Mouse (Mus musculus): ENCODE data around the gene Serf1.
"Not testable (repeated sequence)": the region's sequence is repeated elsewhere in the genome, so short reads cannot be mapped to it uniquely, and the experiment has no call there.

Serf1 gene

DNA sequence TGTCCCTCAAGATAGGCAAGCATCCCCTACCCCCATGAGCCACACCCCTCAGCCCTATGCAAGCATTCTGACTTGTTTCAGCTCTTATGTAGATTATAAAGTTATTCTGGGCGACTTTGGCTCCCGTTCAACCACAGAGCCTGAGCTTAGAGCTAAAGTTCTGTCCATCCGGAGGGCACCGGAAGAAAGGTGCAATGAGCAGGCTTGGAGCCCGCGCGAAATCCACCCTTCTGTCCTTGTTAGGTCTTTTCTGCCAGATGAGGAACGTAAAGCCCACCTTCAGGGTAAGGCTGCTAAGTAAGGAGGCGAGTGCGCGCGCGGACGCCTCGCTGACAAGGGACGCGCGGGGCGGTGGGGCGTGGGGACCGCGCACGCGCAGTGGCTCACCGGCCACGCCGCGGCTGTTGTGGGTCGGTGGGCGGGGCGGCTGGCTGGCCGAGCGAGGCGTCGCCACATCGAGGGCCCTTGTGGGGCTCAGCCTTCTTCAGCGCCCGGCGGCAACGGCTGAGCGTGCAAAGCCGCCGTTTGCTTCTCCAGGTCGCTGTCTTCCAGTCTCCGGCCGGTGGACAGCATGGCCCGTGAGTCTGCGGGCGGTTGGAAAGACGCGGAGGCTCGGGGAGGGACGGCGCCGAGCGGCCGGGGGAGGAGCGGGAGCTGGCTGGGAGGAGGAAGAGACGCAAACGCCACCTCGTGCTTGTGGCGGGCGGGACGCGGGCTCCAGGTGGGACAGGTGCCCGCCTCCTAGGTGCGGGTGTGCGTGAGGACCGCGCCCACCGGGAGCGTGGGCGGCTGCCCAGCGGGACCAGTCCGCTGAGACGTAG lies at the start of gene Serf1:
Gene Serf1, plus strand, starts transcription at position 361 of the 821 bp plus-strand sequence.
- DNase-seq (ENCODE audit: low read depth, low spot score), result no peak

DNA sequence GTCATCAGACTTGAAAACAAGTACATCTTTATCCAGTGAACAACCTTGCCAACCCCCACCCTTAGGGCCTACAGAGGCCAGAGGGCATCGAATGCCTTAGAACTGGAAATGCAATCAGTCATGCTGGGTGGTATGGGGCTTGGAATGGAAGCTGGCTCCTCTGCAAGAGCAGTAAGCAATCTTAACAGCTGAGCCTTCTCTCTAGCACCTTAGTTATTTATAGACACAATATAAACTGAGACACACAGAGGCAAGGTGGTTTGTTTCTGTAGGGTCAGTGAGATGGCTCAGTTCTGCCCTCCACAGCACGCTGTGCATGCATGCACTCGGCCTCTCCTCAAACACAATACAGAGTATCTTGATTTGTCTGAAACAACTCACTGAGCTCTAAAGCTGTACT lies 43.9 kb upstream of the Serf1 start:
- DNase-seq (ENCODE audit: low read depth, low spot score), result no peak

DNA sequence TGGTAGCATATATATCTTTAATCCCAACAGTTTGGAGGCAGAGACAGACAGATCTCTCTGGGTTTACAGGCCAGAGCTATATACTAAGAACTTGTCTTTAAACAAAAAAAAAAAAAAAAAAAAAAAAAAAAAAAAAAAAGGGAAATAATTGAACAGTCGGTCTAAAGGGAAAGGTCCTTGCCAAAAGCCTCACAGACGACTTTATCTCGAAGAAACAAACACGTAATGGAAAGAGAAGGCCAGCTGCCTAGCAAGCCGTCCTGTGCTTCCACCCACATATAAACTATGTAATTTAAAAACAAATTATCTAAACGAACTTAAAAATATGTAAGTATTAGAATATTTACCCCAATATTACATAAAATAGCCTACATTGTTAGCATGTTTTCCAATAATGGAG lies 40.0 kb upstream of the Serf1 start:
- DNase-seq (ENCODE audit: low read depth, low spot score), result no peak

DNA sequence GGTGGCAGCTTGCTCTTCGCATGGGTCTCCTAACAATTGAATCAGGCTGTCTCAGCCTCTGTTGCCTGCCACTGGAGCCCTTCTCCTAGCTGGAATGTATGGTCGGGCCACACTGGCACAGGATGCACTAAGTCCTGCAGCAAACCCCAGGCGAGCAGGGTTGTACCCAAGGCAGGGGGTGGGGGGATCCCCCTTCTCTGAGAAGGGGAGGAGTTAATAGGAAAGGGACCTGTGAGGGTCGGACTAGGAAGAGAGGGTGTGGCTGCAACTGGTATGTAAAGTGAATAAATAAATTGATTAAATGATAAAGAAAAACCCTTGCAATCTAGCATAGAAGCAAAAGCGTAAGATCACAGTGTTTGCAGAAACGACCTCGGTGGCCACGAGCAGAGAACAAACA lies 36.3 kb upstream of the Serf1 start:
- no peak for DNase-seq (ENCODE audit: low read depth, low spot score)

DNA sequence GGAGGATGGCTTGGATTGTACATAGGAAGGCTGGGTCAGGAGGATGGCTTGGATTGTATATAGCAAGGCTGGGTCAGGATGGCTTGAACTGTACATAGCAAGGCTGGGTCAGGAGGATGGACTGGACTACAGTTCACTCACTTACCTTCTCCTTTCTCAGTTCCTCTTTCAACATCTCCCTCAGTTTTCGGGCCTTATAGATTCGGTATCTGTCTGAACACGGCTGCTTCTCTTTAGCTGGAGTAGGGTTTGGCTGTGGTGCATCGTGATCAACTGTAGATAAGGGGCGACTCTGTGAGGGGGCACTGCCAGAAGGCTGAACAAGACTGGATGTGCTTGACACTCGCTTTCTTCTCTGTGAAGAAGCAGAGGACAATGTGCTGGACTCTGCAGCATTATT lies 9.0 kb upstream of the Serf1 start:
- no peak for DNase-seq (ENCODE audit: low read depth, low spot score)

DNA sequence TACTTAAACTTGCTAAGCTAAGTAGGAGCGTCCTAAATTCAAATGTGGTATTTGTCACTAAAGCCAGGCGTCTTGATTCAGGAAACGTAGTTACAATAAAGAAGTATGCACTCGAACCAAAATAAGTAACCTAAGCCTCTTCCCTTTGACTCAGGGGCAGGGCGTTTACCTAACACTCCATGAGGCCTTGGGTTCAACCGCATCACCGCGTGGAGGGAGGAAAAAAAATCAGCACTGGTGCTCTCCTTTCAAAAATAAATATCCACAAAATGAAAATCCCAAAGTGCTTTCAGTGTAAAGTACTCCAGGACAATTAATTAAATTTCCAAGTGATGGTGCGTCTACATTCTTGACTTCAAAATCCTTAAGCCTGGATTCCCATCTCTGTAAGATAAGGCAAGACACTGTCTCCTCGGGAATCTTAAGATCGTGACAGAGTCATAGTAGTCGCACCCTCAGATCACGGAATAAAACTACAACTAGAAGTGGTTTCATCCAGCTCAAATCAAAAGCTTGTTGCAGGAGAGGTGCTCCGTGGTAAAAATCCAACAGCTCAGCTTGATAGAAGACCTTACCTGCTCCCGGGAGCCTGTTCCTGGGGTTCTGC lies 4.7 kb upstream of the Serf1 start:
- peak; percentile 27 for DNase-seq (ENCODE audit: low read depth, low spot score)

DNA sequence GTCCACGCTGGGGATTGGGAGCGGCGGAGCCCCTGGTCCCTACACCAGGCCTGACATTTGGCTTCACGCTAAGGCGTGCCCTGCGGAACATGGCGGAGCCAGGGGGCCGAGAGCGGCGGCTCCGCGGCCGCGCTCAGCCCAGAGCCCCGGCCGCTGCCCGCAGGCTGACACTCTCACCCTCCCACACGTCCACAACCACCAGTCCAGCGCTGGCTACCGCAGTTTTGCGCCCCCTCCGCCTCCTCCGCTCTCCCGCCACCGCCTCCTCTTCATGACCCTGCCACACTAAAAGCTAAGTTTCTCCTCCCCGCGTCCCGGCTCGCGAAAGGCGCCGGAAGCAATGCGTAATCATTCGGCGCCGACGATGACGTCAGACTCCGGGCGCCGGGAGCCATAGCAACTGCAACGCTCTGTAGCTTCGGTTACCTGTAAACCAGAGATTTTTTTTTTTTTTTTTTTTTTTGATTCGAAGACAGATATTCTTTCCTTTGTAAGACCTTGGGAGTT lies 4.0 kb upstream of the Serf1 start, which contains the start of gene Bdp1:
Gene Bdp1, minus strand, starts transcription at position 323 of the 507 bp plus-strand sequence.
- peak; percentile 85 for DNase-seq (ENCODE audit: low read depth, low spot score)

DNA sequence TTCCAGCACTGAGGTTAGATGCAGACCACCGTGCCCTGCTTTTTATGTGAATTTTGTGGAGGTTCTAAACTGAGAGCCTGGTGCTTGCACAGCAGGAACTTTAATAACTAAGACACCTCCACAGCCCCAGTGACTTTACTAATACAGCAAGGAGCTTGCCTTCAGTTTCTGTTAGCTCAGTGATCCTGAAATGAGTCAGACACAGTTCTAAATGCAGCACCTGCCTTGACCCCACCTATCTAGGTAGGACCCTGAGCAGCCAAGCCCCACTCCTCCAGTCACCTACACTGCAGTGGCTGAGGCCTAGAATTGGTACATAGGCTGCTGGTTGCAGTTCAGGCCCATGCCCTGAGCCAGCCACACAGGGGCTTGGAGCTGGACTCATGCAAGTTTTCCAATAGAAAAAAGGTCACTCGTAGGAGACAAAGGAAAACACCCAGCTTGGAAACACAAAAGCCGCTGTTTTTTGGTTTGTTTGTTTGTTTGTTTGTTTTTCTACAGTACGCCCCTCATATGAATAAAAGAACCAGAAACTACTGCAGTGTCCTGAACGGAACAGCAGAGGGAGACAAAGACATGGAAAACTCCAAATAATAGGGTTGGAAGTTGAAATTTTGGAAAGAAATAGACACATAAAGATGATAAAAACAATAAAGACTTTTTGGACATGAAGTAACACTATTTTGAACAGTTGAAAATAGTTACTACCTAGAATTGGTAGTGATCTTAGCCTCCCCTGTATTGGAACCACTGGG lies 4.6 kb downstream of the Serf1 start:
- DNase-seq (ENCODE audit: low read depth, low spot score), result no peak

DNA sequence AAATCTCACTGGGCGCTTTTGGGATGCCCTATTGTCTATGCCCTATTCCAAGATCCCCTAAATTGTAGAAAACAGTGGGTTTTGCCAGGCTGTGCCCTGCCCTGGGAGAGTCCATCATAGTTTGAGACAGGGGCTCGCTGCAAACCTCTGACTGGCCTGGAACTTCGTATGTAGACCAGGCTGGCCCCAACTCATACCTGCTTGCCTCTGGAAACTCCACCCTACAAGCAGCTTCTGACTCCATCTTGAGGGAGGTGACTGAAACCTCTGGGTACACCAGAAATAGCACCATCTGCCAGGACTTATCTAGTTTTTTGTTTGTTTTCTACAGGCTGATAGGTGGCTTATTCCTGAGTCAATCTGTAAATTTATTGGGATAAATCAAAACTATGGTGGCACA lies 16.2 kb downstream of the Serf1 start:
- no peak for DNase-seq (ENCODE audit: low read depth, low spot score)

DNA sequence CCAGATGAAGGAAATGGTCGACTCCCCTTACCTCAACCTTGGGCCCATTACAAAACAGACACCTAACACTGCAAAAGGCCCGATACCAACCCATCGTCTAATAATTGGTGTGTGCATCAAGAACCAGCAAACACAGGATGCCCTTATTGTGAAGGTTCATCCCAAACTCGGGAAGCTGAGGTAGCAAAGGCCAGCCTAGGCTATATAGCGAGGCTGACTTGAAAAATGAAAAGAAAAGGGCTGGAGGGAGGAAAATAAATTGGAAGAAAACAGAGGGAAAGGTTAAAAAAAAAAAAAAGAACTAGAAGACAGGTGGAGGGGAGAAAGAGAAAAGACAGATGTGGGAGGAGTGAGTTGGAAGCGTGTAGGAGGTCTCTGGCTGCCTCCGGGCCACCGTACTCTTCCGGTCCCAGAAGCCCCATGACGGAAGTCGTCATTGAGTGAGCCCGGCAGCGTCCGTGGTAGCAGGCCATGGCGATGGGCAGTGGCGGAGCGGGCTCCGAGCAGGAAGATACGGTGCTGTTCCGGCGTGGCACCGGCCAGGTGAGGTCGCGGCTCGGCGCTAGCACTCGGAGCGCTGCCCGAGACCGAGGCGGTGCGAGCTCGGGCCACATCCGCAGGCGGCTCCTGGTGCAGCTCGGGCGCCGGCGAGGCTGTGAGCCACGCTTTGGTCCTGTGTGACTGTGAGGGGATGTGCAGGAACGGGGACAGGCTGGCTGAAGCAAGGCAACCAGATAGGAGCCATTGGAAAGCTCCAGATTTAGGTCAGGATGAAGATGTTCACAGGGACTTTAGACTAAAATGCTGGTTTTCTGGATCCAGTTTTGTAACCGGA lies 16.8 kb downstream of the Serf1 start, which contains the start of gene Smn1:
Gene Smn1, plus strand, starts transcription at position 430 of the 835 bp plus-strand sequence.
- DNase-seq (ENCODE audit: low read depth, low spot score), result peak; percentile 71

DNA sequence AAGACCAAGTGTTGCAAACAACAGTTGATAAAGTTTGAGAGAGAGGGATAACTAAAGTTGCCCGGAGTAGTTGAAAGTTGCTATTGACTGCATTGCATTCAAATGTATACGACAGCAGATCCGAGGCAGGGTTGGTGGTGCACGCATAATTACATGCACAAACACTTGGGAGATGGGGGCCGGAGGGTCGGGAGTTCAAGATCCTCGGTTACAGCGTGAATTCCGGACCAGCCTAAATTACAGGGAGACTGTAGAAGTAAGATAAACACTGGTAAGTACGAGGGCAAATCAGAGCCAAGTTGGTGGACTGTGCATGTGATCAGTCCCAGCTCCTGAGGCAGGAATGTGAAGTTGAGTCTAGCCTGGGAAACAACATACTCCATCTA lies 17.4 kb downstream of the Serf1 start:
- no peak for DNase-seq (ENCODE audit: low read depth, low spot score)

DNA sequence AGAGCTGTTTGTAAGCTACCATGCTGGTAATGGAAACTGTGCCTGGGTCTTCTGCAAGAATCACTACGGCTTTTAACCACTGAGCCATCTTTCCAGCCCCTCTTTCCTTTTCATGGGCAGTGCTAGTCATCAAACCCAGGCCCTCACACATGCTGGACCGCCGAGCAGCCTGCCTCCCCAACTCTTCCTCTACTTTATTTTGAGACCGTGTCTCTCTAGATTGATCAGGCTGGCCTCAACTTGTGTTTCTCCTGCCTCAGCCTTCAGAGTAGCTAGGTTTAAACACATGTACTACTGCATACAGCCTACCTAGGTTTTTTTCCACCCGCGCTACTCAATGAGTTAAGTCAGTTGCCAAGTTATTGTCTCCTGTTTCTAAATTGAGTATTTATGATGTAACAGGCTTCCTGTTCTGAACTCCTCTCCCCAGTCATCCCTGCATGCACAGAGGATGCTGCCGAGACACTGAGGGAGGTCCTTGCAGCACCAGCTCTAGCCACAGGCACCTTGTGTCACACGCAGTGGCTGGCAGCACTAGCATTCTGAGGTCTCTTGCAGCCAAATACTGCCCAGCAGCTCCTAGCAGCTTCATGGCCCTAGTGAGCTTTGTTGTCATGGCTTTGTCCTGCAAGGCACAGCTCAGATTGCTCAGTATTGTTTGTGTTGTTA lies 34.0 kb downstream of the Serf1 start:
- DNase-seq (ENCODE audit: low read depth, low spot score), result no peak

DNA sequence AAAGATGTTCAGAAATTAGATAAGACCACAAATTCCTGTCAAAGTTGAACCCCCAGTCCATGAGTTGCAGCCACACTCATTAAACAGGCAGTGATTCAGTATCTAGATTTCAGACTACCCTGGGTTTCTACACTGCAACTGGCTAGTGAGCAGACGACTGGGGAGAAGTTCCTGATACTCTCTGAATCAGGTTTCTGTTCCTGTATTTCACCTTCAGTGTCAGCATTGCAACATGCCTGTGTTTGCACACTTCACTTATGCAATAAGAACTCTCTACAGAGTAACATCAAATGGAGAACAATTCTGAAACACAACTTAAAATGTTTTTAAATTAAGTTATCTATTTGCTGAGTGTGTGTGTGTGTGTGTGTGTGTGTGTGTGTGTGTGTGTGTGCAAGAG lies 44.8 kb downstream of the Serf1 start:
- DNase-seq (ENCODE audit: low read depth, low spot score), result no peak

DNA sequence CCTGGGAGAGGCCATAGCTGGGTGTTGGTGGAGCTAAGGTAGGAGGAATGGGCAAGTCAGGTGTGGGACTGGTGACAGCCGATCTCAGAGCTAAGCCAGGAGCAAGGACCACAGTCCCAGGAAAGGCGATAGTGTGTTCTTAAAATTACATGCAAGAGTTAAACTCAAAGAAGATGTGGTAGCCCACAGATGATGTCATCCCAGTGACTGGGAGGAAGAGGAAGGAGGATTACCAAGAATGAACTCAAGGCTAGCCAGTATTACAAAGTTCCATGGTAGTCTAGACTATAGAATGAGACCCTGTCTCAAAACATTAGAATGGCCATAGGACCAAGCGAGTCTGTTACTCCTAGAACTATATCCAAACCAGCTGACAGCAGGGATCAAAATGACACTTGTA lies 48.8 kb downstream of the Serf1 start:
- DNase-seq (ENCODE audit: low read depth, low spot score), result no peak

DNA sequence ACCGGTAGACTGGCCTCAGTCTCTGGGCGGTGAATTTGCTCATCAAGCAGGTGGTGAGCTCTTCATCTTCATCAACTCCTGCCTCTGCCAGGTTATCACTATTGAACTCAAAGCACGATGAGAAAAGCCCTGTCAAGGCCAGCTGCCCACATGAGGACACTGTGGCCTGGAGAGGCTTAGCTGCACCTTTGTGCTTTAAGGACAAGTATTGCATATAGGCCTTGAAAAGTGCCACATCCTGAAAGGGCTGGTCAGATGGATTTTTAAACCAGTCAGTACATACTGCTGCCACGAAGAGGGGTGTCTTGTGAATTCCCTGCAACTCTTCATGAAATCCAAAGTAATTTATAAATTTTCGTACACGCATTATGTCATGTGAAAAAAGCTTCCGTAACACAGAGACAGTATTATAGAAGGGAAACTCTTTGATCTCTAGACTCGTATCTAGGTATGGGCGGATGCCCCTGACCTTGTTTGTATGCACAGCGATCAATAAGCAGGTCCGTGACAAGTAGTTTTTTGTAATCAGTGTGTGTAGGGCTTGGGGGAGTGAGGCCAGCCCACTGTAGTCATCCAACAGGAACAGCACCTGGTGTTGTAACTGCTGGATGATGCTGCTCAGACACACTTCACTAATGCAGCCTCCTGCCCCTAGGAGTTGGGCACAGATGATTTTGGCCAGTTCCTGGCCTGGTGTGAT lies 53.5 kb downstream of the Serf1 start:
- not testable (repeated sequence) for DNase-seq (ENCODE audit: low read depth, low spot score)

DNA sequence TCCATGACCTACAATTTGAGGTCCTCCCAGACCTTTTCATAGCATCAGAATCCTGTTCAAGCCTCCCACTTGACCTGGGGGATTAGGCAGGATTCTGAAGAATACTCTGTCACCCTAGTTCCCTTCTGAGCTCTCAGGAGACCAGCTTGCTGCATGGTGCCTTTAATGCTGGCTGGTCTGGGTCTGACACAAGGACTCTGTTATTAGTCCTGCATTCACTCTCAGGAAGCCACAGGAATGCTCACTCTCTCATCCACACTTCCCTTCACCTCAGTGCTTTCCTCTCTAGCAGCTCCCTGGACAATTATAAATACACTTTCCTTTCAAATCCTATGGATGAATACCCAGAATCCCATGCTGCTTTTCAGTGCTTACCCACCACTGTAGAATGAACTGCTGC lies 54.7 kb downstream of the Serf1 start:
- not testable (repeated sequence) for DNase-seq (ENCODE audit: low read depth, low spot score)

All from c-Kit-negative CD71-positive TER-119-positive erythroid progenitor cells, embryonic 14.5 days (primary cell).